Mouse (Mus musculus) adrenal gland, postnatal 36 days (tissue): ENCODE data around the gene H2afy. TPM values are rescaled to one million over a fixed set of nuclear protein-coding genes. Genes with fewer than 3 reads are reported as not detected.

Experiments
- total RNA-seq, 2 experiments: library from RNA; stranded (reverse); gene quantifications; 2 replicates each; pipeline ENCODE4 v1.2.3; 2021

H2afy gene
- total RNA-seq, 2 experiments from 2014 or later, result 119 to 146 TPM

Other genes with a start within 250 kb of the H2afy start
- 1 to 10 TPM; 1.4 to 1.7 TPM for gene Tifab, start 42.5 kb upstream of the H2afy start, total RNA-seq
- gene Neurog1, start 115.8 kb upstream of the H2afy start, total RNA-seq, result not detected
- 10 to 100 TPM; 34.9 to 36.1 TPM for gene Cxcl14, start 160.2 kb upstream of the H2afy start, total RNA-seq